Mouse (Mus musculus): ENCODE data around the gene Rftn1.

The Rftn1 gene

GRCm38 (mm10) chr17:50066822-50067713, 123.4 kb downstream of the Rftn1 start:
- no peak for DNase-seq (ENCODE audit: low read depth, low spot score)

- no peak for DNase-seq (ENCODE audit: low read depth, low spot score)
Observed at GRCm38 (mm10) chr17:50063832-50064627, 126.4 kb downstream of the Rftn1 start.

GRCm38 (mm10) chr17:50062649-50063048, 127.8 kb downstream of the Rftn1 start:
- DNase-seq (ENCODE audit: low read depth, low spot score): no peak

- no peak for DNase-seq (ENCODE audit: low read depth, low spot score)
Observed at GRCm38 (mm10) chr17:50061446-50061845, 129.0 kb downstream of the Rftn1 start.

GRCm38 (mm10) chr17:50060220-50060619, 130.3 kb downstream of the Rftn1 start:
- no peak for DNase-seq (ENCODE audit: low read depth, low spot score)

GRCm38 (mm10) chr17:50059417-50059816, 131.1 kb downstream of the Rftn1 start:
- no peak for DNase-seq (ENCODE audit: low read depth, low spot score)

- DNase-seq (ENCODE audit: low read depth, low spot score): no peak
Observed at GRCm38 (mm10) chr17:50055154-50055756, 135.2 kb downstream of the Rftn1 start.

GRCm38 (mm10) chr17:50054586-50054985, 135.9 kb downstream of the Rftn1 start:
- no peak for DNase-seq (ENCODE audit: low read depth, low spot score)

GRCm38 (mm10) chr17:50053961-50054360, 136.5 kb downstream of the Rftn1 start:
- DNase-seq (ENCODE audit: low read depth, low spot score): no peak

- no peak for DNase-seq (ENCODE audit: low read depth, low spot score)
Observed at GRCm38 (mm10) chr17:50052741-50053468, 137.6 kb downstream of the Rftn1 start.

GRCm38 (mm10) chr17:50050456-50050855, 140.0 kb downstream of the Rftn1 start:
- DNase-seq (ENCODE audit: low read depth, low spot score): no peak

- no peak for DNase-seq (ENCODE audit: low read depth, low spot score)
Observed at GRCm38 (mm10) chr17:50048209-50048608, 142.3 kb downstream of the Rftn1 start.

- no peak for DNase-seq (ENCODE audit: low read depth, low spot score)
Observed at GRCm38 (mm10) chr17:50047182-50047581, 143.3 kb downstream of the Rftn1 start.

GRCm38 (mm10) chr17:50040727-50041410, 149.6 kb downstream of the Rftn1 start:
- no peak for DNase-seq (ENCODE audit: low read depth, low spot score)

- no peak for DNase-seq (ENCODE audit: low read depth, low spot score)
Observed at GRCm38 (mm10) chr17:50037882-50038665, 152.4 kb downstream of the Rftn1 start.

GRCm38 (mm10) chr17:50037416-50037815, 153.1 kb downstream of the Rftn1 start:
- no peak for DNase-seq (ENCODE audit: low read depth, low spot score)

GRCm38 (mm10) chr17:50036751-50037385, 153.6 kb downstream of the Rftn1 start:
- DNase-seq (ENCODE audit: low read depth, low spot score): no peak

- no peak for DNase-seq (ENCODE audit: low read depth, low spot score)
Observed at GRCm38 (mm10) chr17:50033698-50034097, 156.8 kb downstream of the Rftn1 start.
